Mouse (Mus musculus): ENCODE measurements around the gene Mex3a. TPM values are rescaled to one million over a fixed set of nuclear protein-coding genes. Genes with fewer than 3 reads are reported as not detected.

The Mex3a gene
- polyA plus RNA-seq, 3 experiments from 2014 or later = 0.17 to 0.20 (median 0.18) TPM

DNA sequence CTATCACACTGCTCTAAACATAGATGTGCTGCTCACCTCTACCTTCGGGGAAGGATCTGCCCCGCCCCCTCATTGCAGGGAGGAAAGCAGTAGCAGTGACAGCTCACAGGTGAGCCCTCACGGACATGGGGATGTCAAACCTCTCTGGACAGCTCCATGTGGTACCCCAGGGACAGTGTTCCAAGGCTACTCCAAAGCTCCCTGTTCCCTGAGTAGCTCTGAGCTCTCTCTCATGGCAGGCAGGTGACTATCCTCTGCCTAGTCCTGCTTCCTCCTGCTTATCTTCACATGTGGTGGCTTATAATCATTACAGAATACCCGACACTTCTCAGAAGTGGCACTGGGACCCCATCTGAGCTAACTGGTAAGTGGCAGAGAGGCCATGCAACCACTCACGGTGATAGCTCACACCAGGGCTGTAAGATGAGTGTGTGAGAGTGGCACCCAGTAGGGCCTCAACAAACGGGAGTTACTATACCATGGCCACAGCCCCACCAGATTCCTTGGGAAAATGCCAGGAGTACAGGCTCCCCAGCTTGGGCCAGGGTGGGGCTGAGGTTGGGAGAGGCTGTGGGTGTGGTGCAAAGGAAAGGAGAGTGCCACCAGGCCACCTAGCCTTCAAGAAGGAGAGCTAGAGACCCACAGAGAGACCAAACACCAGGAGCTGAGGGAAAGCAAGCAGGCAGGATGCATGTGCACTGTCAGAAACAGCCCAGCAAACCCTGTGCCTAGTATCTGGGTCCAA is 14.7 kb downstream of the Mex3a start:
- no peak for ATAC-seq

DNA sequence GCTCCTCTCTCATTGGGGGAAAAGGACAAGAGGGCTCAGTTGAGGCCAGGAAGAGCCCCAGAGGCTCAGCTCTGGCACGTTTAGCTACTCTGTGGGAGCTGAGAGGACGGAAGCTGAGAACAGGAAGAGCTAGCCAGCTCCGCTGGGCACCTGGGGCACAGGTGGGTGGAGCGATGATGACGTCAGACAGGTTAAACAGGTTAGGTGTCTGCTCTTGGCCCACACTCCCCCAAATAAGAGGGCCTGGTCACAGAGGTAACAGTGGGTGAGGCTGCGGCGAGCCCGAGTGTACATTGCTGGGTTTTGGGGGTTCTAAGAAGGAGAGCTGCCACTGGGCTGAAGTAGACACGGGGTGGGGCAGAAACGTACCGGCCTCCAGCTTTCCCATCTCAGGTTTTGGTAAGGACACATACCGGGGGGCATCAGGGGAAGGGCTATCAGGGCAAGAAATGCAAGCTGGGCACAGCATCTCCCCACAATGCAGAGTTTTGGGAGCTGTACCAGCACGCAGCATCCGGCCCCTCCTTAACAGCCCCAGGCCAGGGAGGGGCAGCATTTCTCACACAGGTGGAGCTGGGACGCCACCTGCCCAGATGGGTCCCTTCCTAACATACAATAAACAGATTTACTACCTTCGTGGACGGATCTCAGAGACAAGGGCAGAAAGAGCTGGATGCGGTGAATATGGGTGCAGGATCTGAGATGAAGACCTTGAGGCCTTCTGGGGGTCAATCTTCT is 16.2 kb downstream of the Mex3a start, which contains the start of gene Rab25:
TSS of gene Rab25 (minus strand) at position 121 of the 738 bp plus-strand sequence.
- ATAC-seq = no peak

DNA sequence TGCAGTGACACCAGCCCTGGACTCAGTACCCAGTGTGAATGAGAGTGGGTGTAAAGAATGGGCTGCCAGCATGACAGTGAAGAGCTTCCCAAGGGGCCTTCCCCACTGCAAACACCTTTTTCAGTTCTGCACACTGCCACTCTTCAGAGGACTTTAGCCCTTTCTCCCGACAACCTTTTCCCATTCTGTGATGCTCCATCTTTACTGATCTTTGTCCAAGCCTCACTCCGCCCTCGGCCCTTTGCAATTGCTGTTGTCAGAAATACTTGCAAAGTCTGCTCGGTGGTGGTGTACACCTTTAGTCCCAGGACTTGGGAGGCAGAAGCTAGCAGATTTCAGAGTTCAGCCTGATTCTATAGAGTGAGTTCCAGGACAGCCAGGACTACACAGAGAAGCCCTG is 19.4 kb downstream of the Mex3a start:
- no peak for ATAC-seq

- ATAC-seq = no peak
Measured at GRCm38 (mm10) chr3:88552082-88552645, 20.0 kb downstream of the Mex3a start.

- peak; percentile 89 for ATAC-seq
Measured at GRCm38 (mm10) chr3:88552676-88553524, 20.7 kb downstream of the Mex3a start, which contains the start of gene Lamtor2. Gene Lamtor2 (minus strand): TSS chr3:88553074.

GRCm38 (mm10) chr3:88553525-88553879 is 21.3 kb downstream of the Mex3a start, which contains the start of gene Ubqln4:
Gene Ubqln4 (plus strand): TSS chr3:88553758.
- ATAC-seq = peak; percentile 66

GRCm38 (mm10) chr3:88553880-88554586 is 21.8 kb downstream of the Mex3a start:
- ATAC-seq = peak; percentile 12

DNA sequence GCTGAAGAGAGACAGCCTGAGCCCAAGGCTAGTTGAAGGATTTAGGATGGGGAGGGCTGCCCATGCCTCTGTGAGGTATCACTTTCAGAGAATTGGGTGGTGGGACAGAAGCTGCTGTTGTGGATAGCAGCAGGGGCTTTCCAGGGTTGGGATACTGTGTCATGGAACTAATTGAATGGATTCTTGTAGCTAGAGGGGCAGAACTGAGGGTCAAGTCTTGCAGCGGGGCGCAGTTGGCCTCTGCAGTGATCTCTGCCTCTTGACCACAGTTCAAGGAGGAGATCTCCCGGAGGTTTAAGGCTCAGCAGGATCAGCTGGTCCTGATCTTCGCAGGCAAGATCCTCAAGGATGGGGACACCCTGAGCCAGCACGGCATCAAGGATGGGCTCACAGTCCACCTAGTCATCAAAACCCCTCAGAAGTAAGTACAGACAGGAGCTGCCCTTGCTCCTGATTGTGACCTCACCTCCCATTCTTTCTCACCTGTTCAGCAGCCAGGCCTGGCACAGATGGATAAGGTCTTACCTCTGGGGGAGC is 22.9 kb downstream of the Mex3a start:
- ATAC-seq = no peak

GRCm38 (mm10) chr3:88555731-88556130 is 23.5 kb downstream of the Mex3a start:
- no peak for ATAC-seq

DNA sequence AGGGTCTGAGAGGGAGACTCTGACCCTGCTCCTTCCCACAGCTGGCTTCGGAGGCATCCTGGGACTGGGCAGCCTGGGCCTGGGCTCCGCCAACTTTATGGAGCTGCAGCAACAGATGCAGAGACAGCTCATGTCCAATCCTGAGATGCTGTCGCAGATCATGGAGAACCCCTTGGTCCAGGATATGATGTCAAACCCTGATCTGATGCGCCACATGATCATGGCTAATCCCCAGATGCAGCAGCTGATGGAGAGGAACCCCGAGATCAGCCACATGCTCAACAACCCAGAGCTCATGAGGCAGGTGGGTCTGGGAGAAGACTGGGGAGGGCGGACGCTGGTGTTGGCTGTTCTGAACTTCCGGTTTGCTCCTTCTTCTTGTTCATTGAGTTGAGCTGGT is 24.4 kb downstream of the Mex3a start:
- no peak for ATAC-seq

GRCm38 (mm10) chr3:88559596-88559995 is 27.4 kb downstream of the Mex3a start:
- ATAC-seq = no peak

- ATAC-seq = no peak
Measured at GRCm38 (mm10) chr3:88561989-88562388, 29.8 kb downstream of the Mex3a start.

DNA sequence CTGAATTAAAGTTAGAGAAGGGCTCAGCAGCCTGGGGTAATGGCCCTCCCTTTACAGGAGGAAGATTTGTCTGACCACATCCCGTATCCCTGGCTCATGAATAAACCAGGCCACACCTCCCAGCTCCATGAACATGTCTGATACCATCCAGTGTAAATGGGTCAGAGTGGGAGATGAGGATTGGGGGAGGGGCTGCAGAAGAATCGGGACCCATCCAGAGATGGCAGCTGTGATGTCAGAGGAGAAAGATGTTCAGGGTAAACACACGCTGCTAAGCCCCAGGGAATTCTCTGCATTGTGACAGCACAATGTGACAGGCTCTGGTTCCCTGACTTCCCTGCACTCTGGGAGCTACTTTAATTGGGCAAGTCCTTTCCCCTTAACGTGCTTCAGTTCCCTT is 31.2 kb downstream of the Mex3a start:
- no peak for ATAC-seq

DNA sequence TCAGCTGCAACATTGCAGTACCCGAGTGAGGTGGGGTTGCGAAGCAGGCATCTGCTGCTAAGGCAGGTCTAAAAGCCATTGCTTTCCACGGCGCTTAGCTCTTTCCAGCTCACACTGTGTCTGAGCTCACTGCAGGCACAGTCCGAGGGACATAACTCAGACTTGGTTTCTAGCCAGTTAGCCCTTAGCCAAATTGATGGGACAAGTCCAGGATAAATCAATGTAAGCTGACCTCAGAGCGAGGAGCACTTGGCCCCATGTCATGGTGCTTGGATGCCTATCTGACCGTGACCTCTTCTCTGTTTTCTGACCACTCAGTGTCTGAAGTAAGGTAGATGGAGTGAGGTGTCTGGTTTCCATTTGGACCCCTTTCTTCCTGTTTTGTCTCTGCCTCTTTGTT is 31.8 kb downstream of the Mex3a start:
- no peak for ATAC-seq

DNA sequence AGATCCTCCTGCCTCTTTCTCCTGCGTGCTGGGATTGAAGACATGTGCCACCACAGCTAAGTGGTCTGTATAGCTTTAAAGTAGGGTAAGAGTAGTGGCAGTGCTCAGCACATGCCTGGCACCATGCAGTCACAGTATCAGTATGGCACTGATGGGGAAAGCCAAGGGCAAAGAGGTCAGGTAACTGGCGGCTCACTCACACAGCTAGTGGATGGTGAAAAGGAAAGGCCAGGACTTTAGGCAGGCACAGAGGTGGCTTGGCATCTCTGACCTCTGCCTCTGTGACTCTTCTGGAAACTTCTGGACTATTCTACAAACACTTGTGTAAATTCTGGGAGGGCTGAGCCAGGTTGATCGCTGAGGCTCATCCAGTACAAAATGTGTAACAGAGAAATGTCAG is 33.9 kb downstream of the Mex3a start:
- no peak for ATAC-seq

- no peak for ATAC-seq
Measured at GRCm38 (mm10) chr3:88566536-88567061, 34.4 kb downstream of the Mex3a start.

GRCm38 (mm10) chr3:88567892-88568291 is 35.7 kb downstream of the Mex3a start:
- no peak for ATAC-seq

- ATAC-seq = no peak
Measured at GRCm38 (mm10) chr3:88568615-88569014, 36.4 kb downstream of the Mex3a start.

- no peak for ATAC-seq
Measured at GRCm38 (mm10) chr3:88569093-88569492, 36.9 kb downstream of the Mex3a start.

DNA sequence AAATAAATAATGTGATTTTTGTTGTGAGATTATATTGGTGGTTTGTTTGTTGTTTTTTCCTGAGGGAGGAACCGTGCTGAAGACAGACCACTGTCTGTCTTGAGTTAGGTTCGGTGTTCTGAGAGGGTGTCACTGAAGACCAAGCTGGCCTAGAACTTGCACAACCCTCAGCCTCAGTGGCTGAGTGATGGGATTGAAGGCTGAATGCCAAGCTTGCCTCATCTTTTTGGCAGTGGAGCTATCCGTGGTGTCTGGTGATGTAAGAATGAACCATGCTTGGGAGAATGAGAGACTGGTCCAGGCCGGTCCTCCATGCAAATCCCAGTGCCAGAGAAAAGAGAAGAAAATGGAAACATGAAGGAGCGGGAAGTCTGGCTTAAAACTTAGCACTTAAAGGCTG is 37.5 kb downstream of the Mex3a start:
- no peak for ATAC-seq

DNA sequence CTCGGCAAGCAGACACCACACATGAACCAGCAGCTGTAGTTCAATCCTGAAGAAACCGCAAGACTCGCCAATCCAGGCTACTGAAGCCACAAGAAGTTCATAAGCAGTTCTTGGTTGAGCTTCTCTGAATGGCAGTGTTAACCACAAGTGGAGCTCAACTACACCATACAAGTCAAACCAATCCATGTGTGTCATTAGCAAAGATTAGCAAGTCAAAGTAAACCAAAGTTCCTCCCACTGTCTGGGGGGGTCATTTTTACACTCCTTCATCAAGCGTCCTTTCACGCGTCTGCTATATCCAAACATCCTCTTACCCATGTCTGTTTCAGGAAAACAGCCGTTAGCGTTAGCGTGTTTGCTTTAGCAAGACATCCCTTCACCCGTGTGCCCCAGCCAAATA is 38.1 kb downstream of the Mex3a start:
- ATAC-seq = no peak

Data from inflammation-experienced regulatory T-cells, adult 6 months (primary cell).